Mouse (Mus musculus) liver, postnatal 0 days (tissue): Measurements from ENCODE around the gene Mrps7.

Source experiments
- CTCF ChIP-seq: sonication (generic); IDR thresholded peaks from 2 replicates; pipeline ENCODE4 v1.5.1; 2016; ENCODE audit warnings: antibody characterized with exemption, low read depth
- EP300 ChIP-seq: IDR thresholded peaks from 2 replicates; pipeline ENCODE4 v1.6.1; 2016; ENCODE audit warnings: antibody characterized with exemption, low read depth, mild to moderate bottlenecking

- TF ChIP-seq CTCF, result no peak
- no peak for TF ChIP-seq EP300
Observed at GRCm38 (mm10) chr11:115611173-115611572, 7.4 kb downstream of the Mrps7 start.
